Mouse (Mus musculus) intestine, embryonic 14.5 days (tissue): ENCODE results near the gene Chst15. TPM values are rescaled to one million over a fixed set of nuclear protein-coding genes. Genes with fewer than 3 reads are reported as not detected.
A peak's percentile ranks its signal among the peaks of the same experiment; 100 is the strongest.

Experiments
- ATAC-seq: fragments of 200-750 bp; cut with Nextera tagmentation; replicated peaks from 2 replicates; pipeline ENCODE4 v1.8.0; 2017; ENCODE audit warnings: low read depth, moderate number of reproducible peaks, moderate TSS enrichment, moderate library complexity; ENCODE audit not compliant: low FRiP score, low TSS enrichment
- DNase-seq: peaks from one replicate; pipeline ENCODE4 v3.0.0-alpha.2; 2018; ENCODE audit warnings: low spot score
- H3K27ac ChIP-seq: fragments of 300-500 bp; sonication (generic); 2 replicates; pipeline ENCODE4 v1.5.1; 2014; ENCODE audit warnings: low read depth, mild to moderate bottlenecking, control low read depth
- H3K27me3 ChIP-seq: fragments of 300-500 bp; sonication (generic); replicated peaks from 2 replicates; pipeline ENCODE4 v1.6.1; 2014; ENCODE audit warnings: low read length, control low read depth; ENCODE audit not compliant: control insufficient read depth, insufficient read depth
- H3K36me3 ChIP-seq: fragments of 300-500 bp; sonication (generic); 2 replicates; pipeline ENCODE4 v1.6.1; 2014; ENCODE audit warnings: low read length, control low read depth; ENCODE audit not compliant: control insufficient read depth, insufficient read depth
- H3K4me1 ChIP-seq: fragments of 300-500 bp; sonication (generic); replicated peaks from 2 replicates; pipeline ENCODE4 v1.6.1; 2014; ENCODE audit warnings: low read length, control low read depth, mixed read lengths; ENCODE audit not compliant: control insufficient read depth, insufficient read depth
- H3K4me2 ChIP-seq: fragments of 300-500 bp; sonication (generic); 2 replicates; pipeline ENCODE4 v1.6.1; 2014; ENCODE audit warnings: low read length
- H3K4me3 ChIP-seq: fragments of 300-500 bp; sonication (generic); 2 replicates; pipeline ENCODE4 v1.5.1; 2014; ENCODE audit warnings: low read depth, low read length, control low read depth, mixed read lengths
- H3K9ac ChIP-seq: fragments of 300-500 bp; sonication (generic); 2 replicates; pipeline ENCODE4 v1.6.1; 2014; ENCODE audit warnings: mild to moderate bottlenecking, low read length
- H3K9me3 ChIP-seq: fragments of 300-500 bp; sonication (generic); 2 replicates; pipeline ENCODE4 v1.6.1; 2016; ENCODE audit warnings: low read length, control low read depth; ENCODE audit not compliant: control insufficient read depth
- WGBS: fragments of 180-500 bp; shearing (Covaris S2); extraction: QIAGEN DNeasy Blood & Tissue Kit; methylation state at CpG from one replicate; pipeline ENCODE4 v1.1.7; 2014; 5-methylcytosine and 5-hydroxymethylcytosine counted together
- polyA plus RNA-seq: library from polyadenylated mRNA; unstranded; fragments of >200 nt; fragmentation: Nextera tagmentation; extraction: Ambion mirVana; gene quantifications from 2 replicates; pipeline ENCODE4 v1.2.1, GENCODE M21; 2014

Chst15 gene
- polyA plus RNA-seq, 1 experiment from 2014 or later, result 29.1 TPM

DNA sequence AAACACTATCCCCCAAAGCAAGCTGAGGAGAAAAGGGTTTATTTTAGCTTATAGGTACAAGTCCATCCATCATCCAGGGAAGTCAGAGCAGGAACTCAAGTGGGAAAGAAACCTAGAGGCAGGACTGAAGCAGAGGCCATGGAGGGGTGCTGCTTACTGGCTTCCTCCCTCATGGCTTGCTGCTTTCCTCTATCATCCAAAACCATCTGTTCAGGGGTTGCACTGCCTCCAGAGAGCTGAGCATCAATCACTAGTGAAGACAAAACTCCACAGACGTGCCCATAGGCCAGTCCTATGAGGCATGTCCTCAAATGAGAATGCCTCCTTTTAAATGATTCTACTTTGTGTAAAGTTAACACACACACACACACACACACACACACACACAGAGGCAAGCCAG is 13.2 kb upstream of the Chst15 start:
- ATAC-seq, result no peak
- Histone ChIP-seq H3K4me1 (peaks cover 13% of the 10 kb centered on the region; the same call in 1 of the 2 replicates), H3K27ac (no peak overlapping the region), H3K4me3 (no peak overlapping the region), H3K36me3 (no peaks in the 10 kb centered on the region), H3K9me3 (no peaks in the 10 kb centered on the region), H3K9ac (no peak overlapping the region), H3K27me3 (no peaks in the 10 kb centered on the region), H3K4me2 (no peak overlapping the region)
- no peak for DNase-seq
- WGBS, result 29% methylated on average over 1 of the region's 1 CpGs

DNA sequence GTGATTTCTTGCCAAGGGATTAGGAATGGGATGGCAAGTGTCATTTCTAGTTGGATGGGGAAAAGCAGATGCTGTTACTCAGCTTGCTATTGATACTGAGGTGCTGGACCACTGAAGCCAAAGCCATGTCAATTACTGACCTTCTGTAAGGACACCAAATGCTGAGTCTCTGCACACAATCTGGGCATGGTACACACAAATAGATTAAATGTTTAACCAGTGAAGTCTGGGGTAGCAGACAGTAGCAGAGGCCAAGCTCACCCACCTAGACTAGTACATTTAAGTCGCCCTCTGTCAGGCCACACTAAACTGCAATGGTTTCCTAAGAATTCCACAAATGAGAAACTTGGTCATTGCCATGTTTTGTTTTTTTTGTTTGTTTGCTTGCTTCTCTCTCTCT is 11.6 kb upstream of the Chst15 start:
- Histone ChIP-seq H3K4me3 (no peak overlapping the region), H3K27me3 (no peaks in the 10 kb centered on the region), H3K4me1 (peaks cover 13% of the 10 kb centered on the region), H3K36me3 (no peaks in the 10 kb centered on the region), H3K9ac (no peak overlapping the region), H3K27ac (no peak overlapping the region), H3K4me2 (no peak overlapping the region), H3K9me3 (no peaks in the 10 kb centered on the region)
- ATAC-seq, result no peak
- DNase-seq, result no peak
- 85% methylated on average over 1 of the region's 1 CpGs for WGBS

GRCm38 (mm10) chr7:132325549-132326331 is 8.7 kb upstream of the Chst15 start:
- WGBS, result 26% methylated on average over 5 of the region's 5 CpGs
- H3K4me2 ChIP-seq, result no peak overlapping the region

GRCm38 (mm10) chr7:132323430-132323829 is 6.4 kb upstream of the Chst15 start:
- Histone ChIP-seq H3K27me3 (no peaks in the 10 kb centered on the region), H3K36me3 (no peaks in the 10 kb centered on the region), H3K4me2 (no peak overlapping the region), H3K4me3 (no peak overlapping the region), H3K4me1 (peaks cover 8% of the 10 kb centered on the region), H3K9ac (no peak overlapping the region), H3K9me3 (no peaks in the 10 kb centered on the region), H3K27ac (no peak overlapping the region)
- DNase-seq, result no peak
- no peak for ATAC-seq
- 74% methylated on average over 5 of the region's 5 CpGs for WGBS

More at GRCm38 (mm10) chr7:132325549-132326331, 8.7 kb upstream of the Chst15 start:
- H3K27me3 ChIP-seq, result no peaks in the 10 kb centered on the region
- no peak overlapping the region for H3K4me3 ChIP-seq
- DNase-seq (no peak), ATAC-seq (no peak)
- H3K36me3 ChIP-seq, result no peaks in the 10 kb centered on the region
- no peak overlapping the region for H3K9ac ChIP-seq
- H3K4me1 ChIP-seq, result peaks cover 8% of the 10 kb centered on the region
- no peaks in the 10 kb centered on the region for H3K9me3 ChIP-seq
- no peak overlapping the region for H3K27ac ChIP-seq

GRCm38 (mm10) chr7:132321392-132321958 is 4.4 kb upstream of the Chst15 start:
- no peak overlapping the region for H3K4me3 ChIP-seq
- no peak overlapping the region for H3K4me2 ChIP-seq
- H3K27me3 ChIP-seq, result no peaks in the 10 kb centered on the region
- no peak overlapping the region for H3K9ac ChIP-seq
- no peaks in the 10 kb centered on the region for H3K9me3 ChIP-seq
- H3K27ac ChIP-seq, result no peak overlapping the region
- ATAC-seq, result no peak
- H3K36me3 ChIP-seq, result no peaks in the 10 kb centered on the region
- H3K4me1 ChIP-seq, result peaks cover 13% of the 10 kb centered on the region
- WGBS, result 75% methylated on average over 2 of the region's 2 CpGs
- no peak for DNase-seq

DNA sequence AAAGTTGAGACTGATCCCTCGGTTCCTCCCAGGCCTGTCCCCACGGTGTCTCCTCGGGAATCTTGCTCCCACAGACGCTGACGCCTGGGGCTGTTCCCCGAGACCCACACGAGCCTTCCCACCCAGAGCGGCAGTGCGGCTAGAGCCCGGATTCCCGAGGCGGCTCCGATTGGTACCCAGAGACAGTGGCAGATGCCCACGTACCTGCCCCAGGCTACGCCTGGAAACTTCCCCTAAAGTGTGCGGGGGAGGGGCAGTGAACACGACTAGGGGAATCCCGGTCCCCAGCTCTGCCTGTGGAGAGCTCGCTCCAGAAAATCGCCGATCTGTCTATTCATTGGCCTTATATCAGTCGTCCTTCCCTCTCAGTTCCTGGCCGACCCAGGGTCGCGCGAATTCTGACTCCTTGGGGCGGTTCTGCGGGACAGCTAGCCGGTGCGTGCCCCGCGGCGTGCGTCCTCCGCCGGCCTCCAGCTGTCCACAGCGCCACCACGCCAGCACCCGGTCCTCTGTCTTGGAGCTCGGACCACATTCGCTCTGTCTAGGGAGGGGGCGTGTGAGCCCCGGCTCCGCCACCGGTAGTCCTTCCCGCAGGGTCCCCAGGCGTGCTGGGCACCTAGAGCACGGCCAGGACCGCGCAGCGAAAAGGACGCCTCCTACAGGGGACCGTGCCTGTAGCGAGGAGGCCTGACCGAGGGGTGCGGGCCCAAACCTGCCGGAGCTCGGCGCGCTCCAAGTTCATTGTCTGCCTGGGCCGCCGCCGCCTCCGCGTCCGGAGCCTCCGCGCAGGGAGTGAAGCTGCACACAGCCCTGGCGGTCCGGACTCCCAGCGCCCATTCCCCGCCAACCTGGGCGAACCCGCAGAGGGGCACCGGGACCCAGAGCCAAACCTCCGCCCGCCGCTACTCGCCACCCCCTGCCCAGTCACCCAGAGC is 660 bp downstream of the Chst15 start:
- peak; percentile 85 for DNase-seq
- Histone ChIP-seq H3K4me2 (peak overlapping the region; percentile 91), H3K4me1 (peaks cover 29% of the 10 kb centered on the region), H3K4me3 (peak overlapping the region; percentile 88), H3K27ac (peak overlapping the region; percentile 92), H3K9ac (peak overlapping the region; percentile 88), H3K9me3 (no peaks in the 10 kb centered on the region), H3K36me3 (no peaks in the 10 kb centered on the region), H3K27me3 (no peaks in the 10 kb centered on the region)
- ATAC-seq, result peak; percentile 75
- 0% methylated on average over 78 of the region's 79 CpGs for WGBS

GRCm38 (mm10) chr7:132315149-132316091 is 1.6 kb downstream of the Chst15 start:
- Histone ChIP-seq H3K36me3 (no peaks in the 10 kb centered on the region), H3K4me3 (peak overlapping the region; percentile 88), H3K4me2 (peak overlapping the region; percentile 91), H3K27ac (peak overlapping the region; percentile 92), H3K9me3 (no peaks in the 10 kb centered on the region), H3K9ac (peak overlapping the region; percentile 88), H3K4me1 (peaks cover 36% of the 10 kb centered on the region), H3K27me3 (no peaks in the 10 kb centered on the region)
- ATAC-seq (peak; percentile 47; the same call in 1 of the 2 replicates), DNase-seq (peak; percentile 89)
- WGBS, result 1% methylated on average over 50 of the region's 51 CpGs
